Mouse (Mus musculus) midbrain, embryonic 15.5 days (tissue): ENCODE measurements around the gene Eps8. TPM values are rescaled to one million over a fixed set of nuclear protein-coding genes. Genes with fewer than 3 reads are reported as not detected.

Source experiments
- ATAC-seq: fragments of 200-750 bp; cut with Nextera tagmentation; replicated peaks from 2 replicates; pipeline ENCODE4 v1.8.0; 2017; ENCODE audit warnings: moderate TSS enrichment
- H3K27ac ChIP-seq: fragments of 300-500 bp; sonication (generic); 2 replicates; pipeline ENCODE4 v1.5.1; 2015; ENCODE audit warnings: mild to moderate bottlenecking, inconsistent platforms
- H3K27me3 ChIP-seq: fragments of 300-500 bp; sonication (generic); replicated peaks from 2 replicates; pipeline ENCODE4 v1.6.1; 2015; ENCODE audit warnings: inconsistent platforms
- H3K36me3 ChIP-seq: fragments of 300-500 bp; sonication (generic); replicated peaks from 2 replicates; pipeline ENCODE4 v1.6.1; 2015; ENCODE audit warnings: inconsistent platforms
- H3K4me1 ChIP-seq: fragments of 300-500 bp; sonication (generic); 2 replicates; pipeline ENCODE4 v1.6.1; 2015; ENCODE audit warnings: inconsistent platforms
- H3K4me2 ChIP-seq: fragments of 300-500 bp; sonication (generic); 2 replicates; pipeline ENCODE4 v1.6.1; 2015; ENCODE audit warnings: inconsistent platforms, mild to moderate bottlenecking, moderate library complexity
- H3K4me3 ChIP-seq: fragments of 300-500 bp; sonication (generic); 2 replicates; pipeline ENCODE4 v1.5.1; 2015; ENCODE audit warnings: mild to moderate bottlenecking, inconsistent platforms
- H3K9ac ChIP-seq: fragments of 300-500 bp; sonication (generic); 2 replicates; pipeline ENCODE4 v1.6.1; 2015; ENCODE audit warnings: mild to moderate bottlenecking, inconsistent platforms
- H3K9me3 ChIP-seq: fragments of 300-500 bp; sonication (generic); 2 replicates; pipeline ENCODE4 v1.6.1; 2016; ENCODE audit warnings: inconsistent platforms
- WGBS: fragments of 180-500 bp; shearing (Covaris S2); methylation state at CpG from one replicate; pipeline ENCODE4 v1.1.7; 2015; ENCODE audit warnings: mixed read lengths; 5-methylcytosine and 5-hydroxymethylcytosine counted together
- polyA plus RNA-seq: library from polyadenylated mRNA; unstranded; fragments of >200 nt; fragmentation: Nextera tagmentation; extraction: Ambion mirVana; gene quantifications from 2 replicates; pipeline ENCODE4 v1.2.1, GENCODE M21; 2015

Eps8 gene
- polyA plus RNA-seq, 1 experiment from 2014 or later, result 25.1 TPM

GRCm38 (mm10) chr6:137548613-137549012 is 106.1 kb downstream of the Eps8 start:
- Histone ChIP-seq H3K27me3 (no peaks in the 10 kb centered on the region), H3K4me2 (no peak overlapping the region), H3K4me1 (no peaks in the 10 kb centered on the region), H3K27ac (no peak overlapping the region), H3K9ac (no peak overlapping the region), H3K9me3 (no peaks in the 10 kb centered on the region), H3K36me3 (no peaks in the 10 kb centered on the region), H3K4me3 (no peak overlapping the region)
- no peak for ATAC-seq
- 86% methylated on average over 5 of the region's 5 CpGs for whole genome bisulfite sequencing

GRCm38 (mm10) chr6:137547555-137547954 is 107.1 kb downstream of the Eps8 start:
- Histone ChIP-seq H3K9ac (no peak overlapping the region), H3K4me2 (no peak overlapping the region), H3K36me3 (no peaks in the 10 kb centered on the region), H3K27ac (no peak overlapping the region), H3K4me3 (no peak overlapping the region), H3K4me1 (peaks cover 9% of the 10 kb centered on the region), H3K9me3 (no peaks in the 10 kb centered on the region), H3K27me3 (no peaks in the 10 kb centered on the region)
- WGBS, result 72% methylated on average over 2 of the region's 2 CpGs
- ATAC-seq, result no peak

- 78% methylated on average over 6 of the region's 6 CpGs for WGBS
- ATAC-seq, result no peak
- Histone ChIP-seq H3K27me3 (no peaks in the 10 kb centered on the region), H3K9ac (no peak overlapping the region), H3K36me3 (no peaks in the 10 kb centered on the region), H3K27ac (no peak overlapping the region), H3K4me2 (no peak overlapping the region), H3K4me1 (peaks cover 23% of the 10 kb centered on the region), H3K9me3 (no peaks in the 10 kb centered on the region), H3K4me3 (no peak overlapping the region)
These were observed 108.6 kb downstream of the Eps8 start for GRCm38 (mm10) chr6:137546101-137546500.

- Histone ChIP-seq H3K36me3 (no peaks in the 10 kb centered on the region), H3K4me1 (peaks cover 23% of the 10 kb centered on the region), H3K27ac (no peak overlapping the region), H3K27me3 (no peaks in the 10 kb centered on the region), H3K4me3 (no peak overlapping the region), H3K9me3 (no peaks in the 10 kb centered on the region), H3K4me2 (no peak overlapping the region), H3K9ac (no peak overlapping the region)
- ATAC-seq, result no peak
- 79% methylated on average over 3 of the region's 3 CpGs for WGBS
These were observed 109.3 kb downstream of the Eps8 start for GRCm38 (mm10) chr6:137545341-137545740.

GRCm38 (mm10) chr6:137542231-137543152 is 112.2 kb downstream of the Eps8 start:
- peak; percentile 82 for ATAC-seq
- Histone ChIP-seq H3K27ac (0 out of 2 replicates have a peak overlapping the region, but pooled peaks have one; percentile 39), H3K4me3 (no peak overlapping the region), H3K9me3 (no peaks in the 10 kb centered on the region), H3K4me1 (peaks cover 23% of the 10 kb centered on the region), H3K27me3 (no peaks in the 10 kb centered on the region), H3K36me3 (no peaks in the 10 kb centered on the region), H3K4me2 (peak overlapping the region; percentile 4; the same call in 1 of the 2 replicates), H3K9ac (no peak overlapping the region)
- 4% methylated on average over 10 of the region's 10 CpGs for WGBS

- Histone ChIP-seq H3K36me3 (no peaks in the 10 kb centered on the region), H3K4me3 (no peak overlapping the region), H3K4me2 (no peak overlapping the region), H3K27me3 (no peaks in the 10 kb centered on the region), H3K4me1 (peaks cover 23% of the 10 kb centered on the region), H3K27ac (no peak overlapping the region), H3K9me3 (no peaks in the 10 kb centered on the region), H3K9ac (no peak overlapping the region)
- peak; percentile 32; the same call in 1 of the 2 replicates for ATAC-seq
- WGBS, result 54% methylated on average over 17 of the region's 17 CpGs
These were observed 113.2 kb downstream of the Eps8 start for GRCm38 (mm10) chr6:137541216-137542176.

GRCm38 (mm10) chr6:137540800-137541199 is 113.9 kb downstream of the Eps8 start:
- no peak overlapping the region for H3K27ac ChIP-seq
- no peaks in the 10 kb centered on the region for H3K27me3 ChIP-seq
- no peaks in the 10 kb centered on the region for H3K9me3 ChIP-seq
- H3K36me3 ChIP-seq, result peaks cover 4% of the 10 kb centered on the region; the same call in 1 of the 2 replicates
- 83% methylated on average over 5 of the region's 5 CpGs for WGBS
- peaks cover 23% of the 10 kb centered on the region for H3K4me1 ChIP-seq
- H3K9ac ChIP-seq, result no peak overlapping the region
- H3K4me3 ChIP-seq, result no peak overlapping the region
- no peak overlapping the region for H3K4me2 ChIP-seq
- ATAC-seq, result no peak

GRCm38 (mm10) chr6:137540346-137540745 is 114.3 kb downstream of the Eps8 start:
- 87% methylated on average over 6 of the region's 6 CpGs for WGBS
- H3K4me1 ChIP-seq, result peaks cover 23% of the 10 kb centered on the region
- no peaks in the 10 kb centered on the region for H3K9me3 ChIP-seq

GRCm38 (mm10) chr6:137539219-137539618 is 115.5 kb downstream of the Eps8 start:
- Histone ChIP-seq H3K4me2 (no peak overlapping the region), H3K27ac (no peak overlapping the region), H3K4me3 (no peak overlapping the region), H3K4me1 (peaks cover 23% of the 10 kb centered on the region), H3K27me3 (no peaks in the 10 kb centered on the region), H3K9ac (no peak overlapping the region), H3K36me3 (peaks cover 4% of the 10 kb centered on the region; the same call in 1 of the 2 replicates), H3K9me3 (no peaks in the 10 kb centered on the region)
- no peak for ATAC-seq
- WGBS, result 88% methylated on average over 7 of the region's 7 CpGs

More at GRCm38 (mm10) chr6:137540346-137540745, 114.3 kb downstream of the Eps8 start:
- ATAC-seq, result no peak
- Histone ChIP-seq H3K4me3 (no peak overlapping the region), H3K27me3 (no peaks in the 10 kb centered on the region), H3K4me2 (no peak overlapping the region), H3K9ac (no peak overlapping the region), H3K27ac (no peak overlapping the region), H3K36me3 (peaks cover 4% of the 10 kb centered on the region; the same call in 1 of the 2 replicates)

- Histone ChIP-seq H3K27me3 (no peaks in the 10 kb centered on the region), H3K9me3 (no peaks in the 10 kb centered on the region), H3K36me3 (peaks cover 4% of the 10 kb centered on the region; the same call in 1 of the 2 replicates), H3K4me1 (no peaks in the 10 kb centered on the region), H3K9ac (no peak overlapping the region), H3K27ac (no peak overlapping the region), H3K4me2 (no peak overlapping the region), H3K4me3 (no peak overlapping the region)
- WGBS, result 92% methylated on average over 8 of the region's 8 CpGs
- no peak for ATAC-seq
These were observed 121.9 kb downstream of the Eps8 start for GRCm38 (mm10) chr6:137532758-137533157.

- H3K9me3 ChIP-seq, result no peaks in the 10 kb centered on the region
- no peak overlapping the region for H3K9ac ChIP-seq
- H3K27ac ChIP-seq, result no peak overlapping the region
- H3K4me2 ChIP-seq, result no peak overlapping the region
- 11% methylated on average over 3 of the region's 3 CpGs for WGBS
- ATAC-seq, result peak; percentile 69; the same call in 1 of the 2 replicates
- no peaks in the 10 kb centered on the region for H3K36me3 ChIP-seq
- no peaks in the 10 kb centered on the region for H3K27me3 ChIP-seq
- H3K4me1 ChIP-seq, result peaks cover 9% of the 10 kb centered on the region; the same call in 1 of the 2 replicates
- H3K4me3 ChIP-seq, result no peak overlapping the region
These were observed 128.9 kb downstream of the Eps8 start for GRCm38 (mm10) chr6:137525769-137526168.

GRCm38 (mm10) chr6:137520343-137520704 is 134.4 kb downstream of the Eps8 start:
- no peak overlapping the region for H3K4me2 ChIP-seq
- H3K27me3 ChIP-seq, result no peaks in the 10 kb centered on the region
- WGBS, result 78% methylated on average over 8 of the region's 8 CpGs
- no peak overlapping the region for H3K27ac ChIP-seq
- H3K9ac ChIP-seq, result no peak overlapping the region
- ATAC-seq, result no peak
- no peak overlapping the region for H3K4me3 ChIP-seq
- H3K4me1 ChIP-seq, result peaks cover 6% of the 10 kb centered on the region
- H3K9me3 ChIP-seq, result no peaks in the 10 kb centered on the region
- no peaks in the 10 kb centered on the region for H3K36me3 ChIP-seq
